Mouse (Mus musculus): ENCODE results near the gene Rapgef1. TPM values are rescaled to one million over a fixed set of nuclear protein-coding genes. Genes with fewer than 3 reads are reported as not detected.
"Not testable (repeated sequence)": the region's sequence is repeated elsewhere in the genome, so short reads cannot be mapped to it uniquely, and the experiment has no call there.

Rapgef1 gene
- total RNA-seq, 2 experiments from 2014 or later = 45.4 to 49.9 TPM

DNA sequence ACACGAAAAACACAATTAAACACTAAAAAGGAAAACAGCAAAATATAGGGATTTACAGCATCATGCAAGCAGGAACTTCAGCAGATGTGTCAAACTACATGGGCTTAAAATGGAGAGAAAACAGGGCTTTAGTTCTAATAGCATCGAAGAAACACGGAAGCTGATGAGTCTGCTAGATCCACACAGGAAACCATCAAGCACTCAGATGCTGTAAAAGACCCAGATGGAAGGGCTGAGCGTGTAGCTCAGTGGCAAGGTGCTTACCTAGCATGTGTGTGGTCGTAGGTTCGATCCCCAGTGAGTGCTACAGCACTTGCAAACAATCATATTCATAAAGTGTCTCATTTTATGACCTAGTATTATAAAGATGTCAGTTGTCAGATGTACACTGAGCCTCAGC is 121.7 kb downstream of the Rapgef1 start:
- no peak for DNase-seq

DNA sequence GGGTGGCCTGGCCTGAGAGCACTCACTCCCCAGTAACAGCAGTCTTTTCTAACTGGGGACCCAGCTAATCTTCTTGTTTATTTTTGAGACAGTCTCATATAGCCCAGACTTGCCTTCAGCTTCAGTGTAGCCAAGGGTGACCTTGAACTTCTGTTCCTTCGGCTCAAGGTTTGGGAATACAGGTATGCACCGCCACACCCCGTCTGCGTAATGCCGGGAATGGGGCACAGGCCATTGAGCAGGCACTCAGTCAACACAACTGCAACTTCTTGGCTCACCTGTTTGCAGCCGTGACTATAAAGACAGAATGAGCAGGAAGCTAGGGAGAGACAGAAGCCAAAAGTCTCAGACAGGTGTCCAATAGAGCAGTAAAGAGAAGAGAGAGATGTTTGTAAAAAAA is 124.7 kb downstream of the Rapgef1 start:
- no peak for DNase-seq

DNA sequence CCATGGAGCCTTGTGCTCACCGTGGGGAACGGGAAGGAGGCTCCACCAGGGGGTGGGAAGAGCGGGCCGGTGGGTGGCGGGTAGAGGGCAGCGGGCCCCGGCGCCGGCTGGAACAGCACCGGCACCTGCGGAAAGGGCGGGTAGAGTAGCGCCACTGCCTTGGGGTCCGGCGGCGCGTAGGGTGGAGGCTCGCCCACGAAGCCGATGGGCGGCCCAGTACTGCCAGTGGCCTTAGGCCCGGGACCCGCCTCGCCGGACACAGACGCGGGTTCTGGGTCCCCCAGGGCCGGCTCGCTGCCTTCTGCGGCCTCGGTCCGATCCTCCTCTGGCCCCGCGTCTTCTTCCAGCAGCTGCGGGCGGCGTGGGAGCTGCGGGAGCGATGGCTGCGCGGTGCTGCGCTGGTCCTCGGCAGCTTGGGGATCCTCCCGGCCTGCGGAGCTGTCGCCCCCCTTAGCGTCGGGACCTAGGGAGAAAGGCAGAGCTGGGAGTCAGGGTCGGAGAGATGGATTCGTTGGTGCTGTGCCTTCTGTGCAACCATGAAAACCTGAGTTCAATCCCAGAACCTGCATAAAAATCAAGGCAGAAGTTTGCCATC is 127.8 kb downstream of the Rapgef1 start:
- no peak for DNase-seq

DNA sequence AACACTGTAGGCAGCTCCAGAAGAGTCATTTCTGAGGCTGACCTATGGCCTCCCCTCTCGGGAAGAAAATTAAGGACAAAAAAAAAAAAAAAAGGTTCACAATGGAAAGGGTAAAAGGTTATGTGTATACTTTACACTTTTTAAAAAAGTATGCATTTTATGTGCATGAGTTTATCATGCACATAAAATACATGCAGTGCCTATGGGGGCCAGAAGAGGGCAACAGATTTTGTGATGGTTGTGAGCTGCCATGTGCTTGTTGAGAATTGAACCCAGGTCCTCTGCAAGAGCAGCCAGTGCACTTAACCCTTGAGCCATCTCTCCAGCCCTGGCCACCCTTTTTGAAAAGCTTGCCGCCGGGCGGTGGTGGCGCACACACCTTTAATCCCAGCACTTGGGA is 128.3 kb downstream of the Rapgef1 start:
- DNase-seq = peak in 1 of 2 experiments; percentile 29

DNA sequence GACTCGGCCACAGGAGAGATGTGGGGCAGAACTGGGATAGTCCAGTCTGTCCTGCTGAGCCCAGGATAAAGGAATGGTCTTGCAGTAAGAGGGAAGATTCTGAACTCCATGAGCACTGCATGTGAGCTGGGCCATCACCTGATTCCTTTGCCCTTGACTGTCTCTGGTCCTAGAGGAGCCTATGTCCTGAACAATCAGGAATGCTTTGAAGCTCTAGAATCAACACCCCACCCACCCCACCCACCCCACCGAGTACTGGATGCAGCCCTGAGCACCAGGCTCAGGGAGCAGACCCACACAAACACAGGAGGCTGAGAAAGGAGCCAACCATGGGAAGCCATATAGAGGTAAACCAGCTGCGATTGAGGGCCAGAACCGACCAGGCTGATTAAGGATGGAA is 129.0 kb downstream of the Rapgef1 start:
- DNase-seq = no peak

DNA sequence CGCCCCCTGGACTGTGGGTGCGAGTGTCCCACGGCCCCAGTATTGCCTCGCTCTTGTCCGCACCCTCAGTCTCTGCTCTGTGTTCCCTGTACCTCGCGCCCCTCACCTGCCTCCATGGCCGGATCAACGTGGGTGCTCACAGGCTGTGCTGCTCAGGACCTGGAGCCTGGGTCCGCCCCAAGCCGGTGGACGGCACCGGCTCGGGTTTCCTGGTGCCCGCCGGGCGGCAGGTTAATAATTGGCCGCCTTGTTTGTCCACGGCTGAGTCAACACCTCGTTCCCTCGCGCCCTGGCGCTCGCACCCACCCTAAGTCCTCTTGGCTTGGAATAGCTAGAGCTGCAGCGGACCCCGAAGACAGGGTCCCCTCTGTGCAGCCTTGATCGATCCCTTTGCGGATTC is 132.0 kb downstream of the Rapgef1 start, which contains the start of gene Gm13420:
TSS of gene Gm13420 (minus strand) at position 189 of the 400 bp plus-strand sequence.
- no peak for DNase-seq

DNA sequence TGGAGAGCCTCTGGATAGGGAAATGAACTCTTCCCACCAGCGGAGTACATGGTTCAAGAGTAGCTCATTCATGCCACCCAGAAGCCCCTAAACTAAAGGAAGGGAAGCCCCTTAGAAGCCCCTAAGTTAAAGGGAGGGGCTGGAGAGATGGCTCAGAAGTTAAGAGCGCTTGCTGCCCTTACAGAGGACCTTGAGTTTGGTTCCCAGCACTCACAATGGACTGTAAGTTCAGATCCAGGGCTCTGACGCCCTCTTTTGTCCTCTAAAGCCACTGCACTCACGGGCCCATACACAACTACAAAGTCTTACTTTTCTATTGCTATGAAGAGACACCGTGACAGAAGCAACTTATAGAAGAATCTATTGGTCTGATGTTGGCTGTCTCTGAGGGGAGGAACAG is 132.9 kb downstream of the Rapgef1 start:
- DNase-seq = no peak

DNA sequence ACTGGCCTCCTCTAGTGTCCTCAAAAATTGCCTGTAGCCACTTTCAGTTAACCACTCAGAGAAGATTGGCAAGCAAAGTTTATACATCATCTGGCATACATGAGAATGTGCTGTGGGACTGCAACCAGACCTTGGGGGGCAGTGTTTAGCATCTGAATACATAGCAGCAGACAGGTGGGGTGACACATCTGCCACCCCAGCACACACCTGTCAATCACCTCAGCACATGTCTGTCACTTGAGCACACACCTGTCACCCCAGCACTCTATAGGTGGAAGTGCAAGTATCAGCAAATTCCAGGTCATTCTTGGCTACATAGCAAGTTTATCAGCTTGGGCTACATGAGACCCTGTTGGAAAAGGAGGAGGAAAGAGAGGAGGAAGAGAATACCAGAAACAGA is 136.2 kb downstream of the Rapgef1 start:
- no peak for DNase-seq

DNA sequence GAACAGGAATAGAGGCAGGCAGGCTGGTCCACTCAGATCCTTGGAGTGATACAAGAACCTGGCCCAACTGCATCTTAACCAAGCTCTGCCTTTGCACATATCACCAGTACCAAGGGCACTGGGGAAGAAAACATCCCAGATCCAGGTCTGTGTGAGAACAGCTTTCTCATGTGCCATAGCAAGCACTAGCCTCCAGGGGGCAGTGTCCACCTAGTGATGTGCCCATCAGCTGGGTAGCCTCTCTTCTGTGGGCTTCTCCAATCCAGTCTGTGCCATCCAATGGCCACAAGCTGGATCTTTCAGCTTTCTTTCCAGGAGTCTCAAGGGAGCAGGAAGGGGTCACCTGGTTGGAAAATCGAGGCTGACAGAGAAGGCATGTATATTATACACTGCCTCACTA is 145.3 kb downstream of the Rapgef1 start:
- DNase-seq = peak; percentile 83 to 85

DNA sequence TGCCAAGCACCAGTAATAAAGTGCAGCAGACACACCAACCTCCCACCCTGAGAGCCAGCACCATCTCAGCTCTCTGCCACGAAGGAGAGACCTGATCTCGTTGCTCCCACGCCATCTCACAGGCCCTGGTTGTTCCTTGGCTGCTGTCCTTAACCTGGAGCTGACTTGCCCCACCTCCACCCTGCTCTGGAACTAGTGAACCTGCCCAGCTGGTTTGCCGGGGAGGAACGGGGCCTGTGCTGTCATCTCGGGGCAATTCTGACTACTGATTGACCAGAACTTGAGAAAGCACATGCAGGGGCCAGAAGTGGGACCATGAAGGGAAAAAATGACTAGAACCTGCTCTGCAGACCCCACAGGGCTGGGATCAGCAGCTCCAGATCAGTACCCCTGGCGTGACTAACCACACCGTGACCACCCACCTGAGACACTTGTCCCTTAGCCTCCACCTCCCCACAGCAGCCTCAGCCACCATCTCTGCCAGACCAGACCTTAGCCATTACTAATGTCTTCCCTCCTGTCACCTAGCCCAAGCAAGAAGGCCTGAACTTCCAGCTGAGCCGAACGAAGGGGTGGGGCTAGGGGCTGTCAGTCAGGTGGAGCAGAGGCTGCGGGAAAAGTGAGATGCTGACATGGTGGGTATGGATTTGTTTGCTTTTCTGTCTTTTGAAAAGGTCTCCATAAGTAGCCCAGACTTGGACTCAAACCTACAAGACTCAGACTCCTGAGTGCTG is 148.6 kb downstream of the Rapgef1 start:
- no peak for DNase-seq

DNA sequence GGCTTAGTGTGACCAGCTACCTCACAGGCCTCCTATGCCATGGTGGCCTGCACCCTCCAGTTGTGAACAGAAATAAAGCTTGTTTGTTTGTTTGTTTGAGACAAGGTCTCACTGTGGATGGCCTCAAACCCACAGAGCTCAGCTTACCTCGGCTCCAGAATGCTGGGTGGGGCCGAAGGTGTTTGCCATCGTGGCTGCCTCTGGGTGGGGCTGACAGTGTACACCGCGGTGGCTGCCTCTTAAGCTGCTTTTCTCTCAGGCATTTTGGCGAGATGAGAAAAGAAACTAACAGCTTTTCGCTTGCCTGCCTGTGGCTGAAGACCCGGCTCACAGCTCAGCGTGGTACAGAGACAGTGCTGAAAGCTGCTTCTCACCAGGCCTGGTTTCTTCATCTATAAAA is 149.4 kb downstream of the Rapgef1 start:
- DNase-seq = no peak

DNA sequence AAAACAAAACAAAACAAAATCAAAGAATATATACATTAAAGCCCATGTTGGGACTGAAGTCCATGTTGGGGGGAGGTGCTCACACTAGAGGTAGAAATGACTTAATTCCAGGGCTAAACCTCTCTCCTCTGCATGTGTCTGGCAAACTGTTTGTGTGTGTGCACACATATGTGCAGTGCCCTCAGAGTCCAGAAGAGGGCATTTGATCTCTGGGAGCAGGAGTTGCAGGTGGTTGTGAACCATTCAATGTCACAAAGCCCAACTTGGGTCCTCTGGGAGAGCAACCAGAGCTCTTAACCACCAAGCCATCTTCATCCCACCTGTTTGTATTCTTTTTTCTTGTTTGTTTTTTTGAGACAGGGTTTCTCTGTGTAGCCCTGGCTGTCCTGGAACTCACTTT is 150.6 kb downstream of the Rapgef1 start:
- DNase-seq = no peak

DNA sequence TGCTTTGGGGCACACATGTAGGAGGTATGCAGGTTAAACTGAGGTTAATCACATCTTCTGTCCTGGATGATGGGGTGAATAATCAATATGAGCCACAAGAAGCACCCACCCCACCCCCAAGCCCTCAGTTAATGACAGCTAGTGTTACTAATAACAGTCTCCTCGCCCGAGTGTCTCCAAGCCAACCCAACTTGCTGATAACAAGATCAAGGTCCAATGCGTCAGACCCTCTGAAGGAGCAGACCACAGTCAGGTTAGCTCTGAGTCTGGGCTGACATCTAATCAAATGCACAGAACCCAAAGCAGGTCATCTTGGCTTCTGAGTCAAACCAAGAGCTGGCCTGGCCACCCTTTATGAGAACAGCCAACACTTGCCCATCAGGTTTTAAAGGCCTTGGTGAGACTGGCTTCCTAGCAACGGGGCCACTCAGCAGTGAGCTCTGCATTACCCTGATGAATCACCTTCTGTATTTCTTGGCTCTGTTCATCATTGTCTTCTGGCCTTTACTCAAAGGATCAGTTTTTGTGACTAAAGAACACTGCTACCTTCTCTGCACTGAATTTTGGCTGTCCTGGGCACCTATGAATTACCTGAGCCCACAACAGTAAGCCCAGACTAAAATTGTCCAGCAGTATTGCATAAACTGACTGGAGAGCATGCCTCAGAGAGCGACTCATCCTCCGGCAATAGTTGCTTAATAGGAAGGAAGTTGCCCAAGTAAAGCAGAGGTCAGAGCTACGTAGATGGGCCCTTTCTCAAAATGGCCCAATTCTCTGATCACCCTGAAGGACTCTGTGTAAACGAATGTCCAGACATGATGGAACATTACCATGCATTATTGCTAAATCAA is 152.3 kb downstream of the Rapgef1 start:
- DNase-seq = peak; percentile 61

DNA sequence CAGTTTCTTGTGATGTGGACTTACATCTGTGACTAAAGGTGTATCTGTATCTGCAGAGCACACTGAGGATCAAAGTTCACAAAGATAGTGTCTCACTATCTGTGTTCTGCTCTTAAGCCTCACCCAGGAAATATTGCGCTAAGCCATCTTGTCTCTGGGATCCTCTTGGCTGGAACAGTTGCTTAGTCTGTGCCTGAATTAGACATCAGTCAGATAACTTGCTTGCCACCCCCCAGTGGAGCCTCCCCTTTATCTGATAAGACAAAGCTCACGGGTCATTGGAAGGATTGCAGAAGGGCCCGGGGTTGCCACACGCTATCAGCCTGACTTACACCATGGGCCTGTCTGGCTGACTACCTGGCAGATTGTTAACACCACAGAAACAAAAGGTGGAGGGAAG is 153.8 kb downstream of the Rapgef1 start:
- DNase-seq = no peak

DNA sequence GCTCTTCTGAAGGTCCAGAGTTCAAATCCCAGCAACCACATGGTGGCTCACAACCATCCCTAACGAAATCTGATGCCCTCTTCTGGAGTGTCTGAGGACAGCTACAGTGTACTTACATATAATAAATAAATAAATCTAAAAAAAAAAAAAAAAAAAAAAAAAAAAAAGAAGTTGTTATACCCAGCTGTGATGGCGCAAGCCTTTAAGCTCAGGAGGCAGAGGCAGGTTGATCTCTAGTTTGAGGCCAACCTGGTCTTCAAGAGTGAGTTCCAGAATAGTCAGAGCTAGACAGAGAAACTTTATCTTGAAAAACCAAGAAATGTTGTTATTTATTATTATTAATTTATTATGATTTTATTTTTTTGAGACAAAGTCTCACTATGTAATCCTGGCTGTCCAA is 161.7 kb downstream of the Rapgef1 start:
- not testable (repeated sequence) for DNase-seq

DNA sequence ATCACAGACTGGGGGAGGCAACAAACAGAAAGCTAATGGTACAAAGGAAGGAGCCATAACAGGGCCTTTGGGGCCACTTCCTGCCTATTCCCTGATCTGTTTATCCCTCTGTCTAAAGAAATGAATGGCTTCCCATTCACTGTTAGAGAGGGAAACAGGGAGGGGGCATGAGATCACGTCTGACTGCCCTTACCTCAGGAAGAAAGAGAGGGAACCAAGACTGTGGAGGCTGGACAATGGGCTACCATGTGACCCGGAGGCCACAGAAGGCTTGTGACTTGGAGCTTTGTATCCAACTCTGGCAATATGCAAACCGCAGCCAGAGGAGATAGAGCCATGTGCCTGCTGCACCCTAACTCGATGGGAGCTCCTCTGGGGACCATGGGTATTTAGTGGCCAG is 164.8 kb downstream of the Rapgef1 start:
- no peak for DNase-seq

DNA sequence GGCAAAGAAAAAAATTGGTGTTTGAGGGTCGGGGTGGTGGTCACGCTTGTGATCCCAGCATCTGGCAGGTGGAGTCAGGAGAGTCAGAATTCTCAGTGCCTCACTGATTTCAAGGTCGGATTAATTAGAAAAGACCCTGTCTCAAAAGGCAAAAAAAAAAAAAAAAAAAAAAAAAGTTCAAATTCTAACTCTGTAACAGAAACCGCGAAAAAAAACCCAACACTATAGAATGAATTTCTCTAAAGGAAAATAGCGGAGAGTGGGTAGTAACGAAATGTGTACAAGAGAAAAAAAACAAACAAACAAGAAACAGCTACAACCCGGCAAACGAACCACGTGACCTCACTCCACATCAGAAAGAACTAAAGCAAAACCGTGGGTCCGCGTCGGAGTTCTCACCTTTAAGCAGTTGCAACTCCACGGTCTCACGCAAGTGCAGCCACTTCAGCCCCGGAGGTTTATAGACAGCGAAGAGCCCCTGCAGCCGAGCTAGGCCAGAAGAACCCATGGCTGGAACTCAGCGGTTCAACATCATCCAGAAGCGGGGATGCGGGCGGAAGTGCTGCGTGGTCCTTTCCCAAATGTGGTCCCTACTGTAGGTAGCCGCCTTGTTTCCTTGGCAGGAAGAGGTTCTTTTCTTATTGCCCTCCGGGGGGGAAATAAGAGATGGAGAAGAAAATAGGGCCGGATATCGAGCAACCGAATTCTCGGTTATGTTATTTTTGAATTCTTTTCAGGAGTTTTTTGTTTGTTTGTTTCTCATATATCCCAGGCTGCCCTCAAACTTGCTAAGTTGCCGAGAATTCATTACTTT is 167.8 kb downstream of the Rapgef1 start, which contains the start of gene Coq4:
TSS of gene Coq4 (plus strand) at position 390 of the 814 bp plus-strand sequence.
- DNase-seq = peak; percentile 89 to 91

DNA sequence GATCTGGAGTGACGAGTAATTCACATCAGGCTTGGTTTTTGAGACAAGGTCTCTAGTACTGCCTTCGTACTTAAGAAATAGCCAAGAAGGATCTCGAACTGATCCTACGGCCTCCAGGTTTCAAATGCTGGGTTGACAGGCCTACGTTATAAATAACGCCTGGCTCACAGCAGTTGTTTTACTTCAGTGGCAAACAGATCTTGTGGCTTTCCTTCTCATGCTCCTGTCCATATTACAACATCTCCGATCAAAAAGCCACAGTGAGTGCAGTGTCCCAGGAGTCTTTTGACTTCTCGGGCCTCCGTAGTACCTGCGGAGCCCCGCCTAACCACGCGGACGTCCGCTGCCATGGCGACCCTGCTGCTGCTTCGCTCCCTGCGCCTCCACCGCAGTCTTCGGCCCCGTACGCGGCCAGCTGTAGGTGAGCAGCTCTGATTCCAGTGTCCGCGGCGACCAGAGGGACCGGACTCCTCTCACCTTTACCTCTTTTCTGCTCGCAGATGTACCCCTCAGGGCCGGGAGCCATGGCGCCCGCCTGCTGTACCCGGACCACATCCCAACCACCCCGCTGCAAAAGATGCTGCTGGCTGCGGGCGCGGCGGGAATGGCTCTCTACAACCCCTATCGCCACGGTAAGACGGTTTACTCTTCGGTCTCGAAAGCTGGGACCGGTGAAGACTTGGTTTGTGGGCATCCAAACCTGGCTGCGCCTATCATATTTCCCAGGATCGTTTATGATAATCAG is 168.6 kb downstream of the Rapgef1 start, which contains the start of gene Trub2:
TSS of gene Trub2 (minus strand) at position 566 of the 745 bp plus-strand sequence.
- DNase-seq = peak; percentile 91 to 92
